ENCODE assay signal across 9 mouse cellular contexts in the genomic region with DNA sequence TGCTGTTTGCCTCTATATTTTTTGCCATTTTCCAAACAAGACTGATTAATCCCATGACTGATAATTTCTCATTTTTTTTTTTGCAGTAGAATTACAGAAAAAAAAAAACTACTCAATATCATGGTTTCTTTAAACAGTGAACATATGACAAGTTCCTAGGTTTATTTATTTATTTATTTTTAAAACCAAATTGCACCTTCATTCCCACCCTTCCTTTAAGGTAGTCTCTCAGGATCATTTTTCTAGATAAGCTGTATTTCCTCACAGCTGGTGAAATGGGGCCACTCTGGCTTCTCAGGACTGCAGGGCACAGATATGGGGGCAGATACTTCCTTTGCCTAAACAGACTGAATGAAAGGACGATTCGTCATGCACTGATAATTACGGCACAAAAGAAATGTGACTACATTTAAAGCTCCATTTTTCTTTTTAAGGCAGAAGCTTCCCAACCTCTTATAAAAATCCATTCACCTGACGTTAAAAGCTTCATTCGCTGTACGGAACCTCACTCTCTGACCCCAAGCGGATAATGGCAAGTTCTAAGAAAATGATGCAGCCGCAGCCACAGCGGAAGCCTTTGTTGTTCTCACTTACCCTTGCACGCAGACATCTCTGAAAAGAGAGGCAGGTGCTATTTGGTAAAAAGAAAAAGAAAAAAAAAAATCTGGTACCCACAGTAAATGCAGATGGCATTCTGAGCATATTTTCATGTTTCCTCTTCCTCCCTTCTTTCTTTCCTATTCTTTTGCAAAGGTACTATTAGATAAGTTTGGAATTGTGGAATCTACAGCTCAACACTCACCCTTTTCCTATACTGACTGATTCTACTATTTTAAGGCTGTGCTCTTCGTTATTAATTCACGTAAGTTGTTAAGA.
A peak's percentile ranks its signal among the peaks of the same experiment; 100 is the strongest.
DNase-seq lines count a peak whose midpoint lies in the region; ATAC-seq and TF ChIP-seq lines count a peak whose summit lies in the region.
"Had no signal": no experiment of that assay in that cellular context is flagged by ENCODE, and none has a peak within 500 bp of the region (broad histone marks: within the 10 kb centered on the region; RNA-seq: fewer than 3 reads in every experiment).

No protein-coding gene starts in this region.

- intact Hi-C loops in gastrocnemius, adult 2 months (cut with DNase I): no loop called here

- H3K9ac ChIP-seq in forebrain, embryonic 16.5 days (replicated peaks; ENCODE audit: low read depth, low read length): peak overlapping the region; percentile 51
- H3K9ac ChIP-seq: limb, embryonic 13.5 days had no signal

- peaks cover 12% of the 10 kb centered on the region for H3K4me1 ChIP-seq in forebrain, embryonic 16.5 days (replicated peaks; ENCODE audit: control insufficient read depth, insufficient read depth, low read length)
- peaks cover 18% of the 10 kb centered on the region for H3K4me1 ChIP-seq in midbrain, embryonic 10.5 days
- H3K4me1 ChIP-seq: limb, embryonic 13.5 days had no signal

- DNase-seq in 416B (ENCODE audit: low read depth): peak; percentile 35
- peak; percentile 2 to 23 for DNase-seq in CD8-positive naive resting alpha-beta T cell, adult 2 months (ENCODE audit: low read depth in 2 of 2, low spot score in 2 of 2)
- peak; percentile 20 for DNase-seq in midbrain, embryonic 10.5 days (ENCODE audit: low spot score)
- DNase-seq in gastrocnemius, adult 2 months: no peak
- DNase-seq in kidney, postnatal 25 days: no peak
- DNase-seq in cerebellum, adult 11-12 months: no peak

- peak overlapping the region; percentile 29 for H3K4me3 ChIP-seq in forebrain, embryonic 16.5 days (replicated peaks; ENCODE audit: low read length)
- peak overlapping the region; percentile 36 for H3K4me3 ChIP-seq in midbrain, embryonic 10.5 days
- H3K4me3 ChIP-seq in gastrocnemius, adult 2 months: no peak overlapping the region
- H3K4me3 ChIP-seq: limb, embryonic 13.5 days had no signal

- no peak for TF ChIP-seq CTCF in gastrocnemius, adult 2 months (IDR thresholded peaks at IDR 0.05)

- no peaks in the 10 kb centered on the region for H3K27me3 ChIP-seq in forebrain, embryonic 16.5 days (replicated peaks; ENCODE audit: control insufficient read depth, insufficient read depth, low read length)
- H3K27me3 ChIP-seq in midbrain, embryonic 10.5 days (ENCODE audit: low read depth, poor library complexity, severe bottlenecking): no peaks in the 10 kb centered on the region
- H3K27me3 ChIP-seq: limb, embryonic 13.5 days had no signal

- peak overlapping the region; percentile 64 for H3K27ac ChIP-seq in forebrain, embryonic 16.5 days (ENCODE audit: low read length)
- H3K27ac ChIP-seq in midbrain, embryonic 10.5 days (replicated peaks): peak overlapping the region; percentile 73
- H3K27ac ChIP-seq in gastrocnemius, adult 2 months: no peak overlapping the region
- H3K27ac ChIP-seq: limb, embryonic 13.5 days had no signal

- H3K4me2 ChIP-seq in forebrain, embryonic 16.5 days (ENCODE audit: low read length): peak overlapping the region; percentile 52
- H3K4me2 ChIP-seq: limb, embryonic 13.5 days had no signal

- peak; percentile 58 for ATAC-seq in forebrain, embryonic 16.5 days
- no peak for ATAC-seq in cerebellum, adult (ENCODE audit: insufficient number of reproducible peaks, low FRiP score, low TSS enrichment)

- H3K9me3 ChIP-seq in forebrain, embryonic 16.5 days (ENCODE audit: control insufficient read depth, low read length): no peaks in the 10 kb centered on the region
- H3K9me3 ChIP-seq in midbrain, embryonic 10.5 days (replicated peaks): no peaks in the 10 kb centered on the region
- H3K9me3 ChIP-seq: limb, embryonic 13.5 days had no signal

- no peaks in the 10 kb centered on the region for H3K36me3 ChIP-seq in forebrain, embryonic 16.5 days (ENCODE audit: control insufficient read depth, insufficient read depth)
- no peaks in the 10 kb centered on the region for H3K36me3 ChIP-seq in midbrain, embryonic 10.5 days
- H3K36me3 ChIP-seq: limb, embryonic 13.5 days had no signal

- WGBS in forebrain, embryonic 16.5 days: 9% methylated on average over 12 of the region's 12 CpGs
- 30% methylated on average over 12 of the region's 12 CpGs for WGBS in midbrain, embryonic 10.5 days

Comparison
In these comparisons a context has a peak if more than half of its experiments do, and no peak if none do; other contexts are left out.
1. DNase-seq: peak in 416B (single experiment), CD8-positive naive resting alpha-beta T cell, adult 2 months (2 of 2) and midbrain, embryonic 10.5 days (single experiment); none in gastrocnemius, adult 2 months (single experiment), kidney, postnatal 25 days (0 of 2) and cerebellum, adult 11-12 months (single experiment).